Mouse (Mus musculus) midbrain, embryonic 15.5 days (tissue): Measurements from ENCODE around the gene Cwc22. TPM values are rescaled to one million over a fixed set of nuclear protein-coding genes. Genes with fewer than 3 reads are reported as not detected.

ENCODE experiments used
- ATAC-seq: fragments of 200-750 bp; cut with Nextera tagmentation; replicated peaks from 2 replicates; pipeline ENCODE4 v1.8.0; 2017; ENCODE audit warnings: moderate TSS enrichment
- H3K27ac ChIP-seq: fragments of 300-500 bp; sonication (generic); 2 replicates; pipeline ENCODE4 v1.5.1; 2015; ENCODE audit warnings: mild to moderate bottlenecking, inconsistent platforms
- H3K27me3 ChIP-seq: fragments of 300-500 bp; sonication (generic); replicated peaks from 2 replicates; pipeline ENCODE4 v1.6.1; 2015; ENCODE audit warnings: inconsistent platforms
- H3K36me3 ChIP-seq: fragments of 300-500 bp; sonication (generic); replicated peaks from 2 replicates; pipeline ENCODE4 v1.6.1; 2015; ENCODE audit warnings: inconsistent platforms
- H3K4me1 ChIP-seq: fragments of 300-500 bp; sonication (generic); 2 replicates; pipeline ENCODE4 v1.6.1; 2015; ENCODE audit warnings: inconsistent platforms
- H3K4me2 ChIP-seq: fragments of 300-500 bp; sonication (generic); 2 replicates; pipeline ENCODE4 v1.6.1; 2015; ENCODE audit warnings: inconsistent platforms, mild to moderate bottlenecking, moderate library complexity
- H3K4me3 ChIP-seq: fragments of 300-500 bp; sonication (generic); 2 replicates; pipeline ENCODE4 v1.5.1; 2015; ENCODE audit warnings: mild to moderate bottlenecking, inconsistent platforms
- H3K9ac ChIP-seq: fragments of 300-500 bp; sonication (generic); 2 replicates; pipeline ENCODE4 v1.6.1; 2015; ENCODE audit warnings: mild to moderate bottlenecking, inconsistent platforms
- H3K9me3 ChIP-seq: fragments of 300-500 bp; sonication (generic); 2 replicates; pipeline ENCODE4 v1.6.1; 2016; ENCODE audit warnings: inconsistent platforms
- WGBS: fragments of 180-500 bp; shearing (Covaris S2); methylation state at CpG from one replicate; pipeline ENCODE4 v1.1.7; 2015; ENCODE audit warnings: mixed read lengths; 5-methylcytosine and 5-hydroxymethylcytosine counted together
- polyA plus RNA-seq: library from polyadenylated mRNA; unstranded; fragments of >200 nt; fragmentation: Nextera tagmentation; extraction: Ambion mirVana; gene quantifications from 2 replicates; pipeline ENCODE4 v1.2.1, GENCODE M21; 2015

The Cwc22 gene
- polyA plus RNA-seq, 1 experiment from 2014 or later = 22.9 TPM

GRCm38 (mm10) chr2:77918006-77918405 is 28.2 kb downstream of the Cwc22 start:
- Histone ChIP-seq H3K4me3 (no peak overlapping the region), H3K9ac (no peak overlapping the region), H3K27me3 (no peaks in the 10 kb centered on the region), H3K27ac (no peak overlapping the region), H3K4me2 (no peak overlapping the region), H3K4me1 (no peaks in the 10 kb centered on the region), H3K36me3 (peaks cover 27% of the 10 kb centered on the region), H3K9me3 (no peaks in the 10 kb centered on the region)
- WGBS = 92% methylated on average over 2 of the region's 2 CpGs
- no peak for ATAC-seq

- peaks cover 27% of the 10 kb centered on the region for H3K36me3 ChIP-seq
- H3K27ac ChIP-seq = no peak overlapping the region
- no peaks in the 10 kb centered on the region for H3K9me3 ChIP-seq
- no peak overlapping the region for H3K4me3 ChIP-seq
- no peaks in the 10 kb centered on the region for H3K4me1 ChIP-seq
- H3K9ac ChIP-seq = no peak overlapping the region
- H3K4me2 ChIP-seq = no peak overlapping the region
- WGBS = 98% methylated on average over 3 of the region's 3 CpGs
- no peak for ATAC-seq
- no peaks in the 10 kb centered on the region for H3K27me3 ChIP-seq
These were observed 28.8 kb downstream of the Cwc22 start for GRCm38 (mm10) chr2:77917360-77917734.

GRCm38 (mm10) chr2:77916586-77917359 is 29.4 kb downstream of the Cwc22 start:
- no peak overlapping the region for H3K4me3 ChIP-seq
- H3K4me1 ChIP-seq = no peaks in the 10 kb centered on the region
- peaks cover 27% of the 10 kb centered on the region for H3K36me3 ChIP-seq
- H3K27me3 ChIP-seq = no peaks in the 10 kb centered on the region
- H3K9me3 ChIP-seq = no peaks in the 10 kb centered on the region
- 86% methylated on average over 8 of the region's 8 CpGs for WGBS
- H3K9ac ChIP-seq = no peak overlapping the region
- no peak for ATAC-seq
- no peak overlapping the region for H3K27ac ChIP-seq
- H3K4me2 ChIP-seq = no peak overlapping the region

- Histone ChIP-seq H3K4me3 (no peak overlapping the region), H3K27me3 (no peaks in the 10 kb centered on the region), H3K9ac (no peak overlapping the region), H3K36me3 (peaks cover 27% of the 10 kb centered on the region), H3K4me2 (no peak overlapping the region), H3K27ac (no peak overlapping the region), H3K9me3 (no peaks in the 10 kb centered on the region), H3K4me1 (no peaks in the 10 kb centered on the region)
- 93% methylated on average over 8 of the region's 8 CpGs for WGBS
- ATAC-seq = no peak
These were observed 31.0 kb downstream of the Cwc22 start for GRCm38 (mm10) chr2:77915187-77915586.

- H3K9ac ChIP-seq = no peak overlapping the region
- WGBS = 79% methylated on average over 2 of the region's 2 CpGs
- H3K9me3 ChIP-seq = no peaks in the 10 kb centered on the region
- no peaks in the 10 kb centered on the region for H3K4me1 ChIP-seq
- no peak overlapping the region for H3K27ac ChIP-seq
- peaks cover 21% of the 10 kb centered on the region for H3K36me3 ChIP-seq
- H3K4me2 ChIP-seq = no peak overlapping the region
- no peak for ATAC-seq
- H3K27me3 ChIP-seq = no peaks in the 10 kb centered on the region
- no peak overlapping the region for H3K4me3 ChIP-seq
These were observed 32.5 kb downstream of the Cwc22 start for GRCm38 (mm10) chr2:77913628-77914027.

- H3K4me3 ChIP-seq = no peak overlapping the region
- WGBS = 94% methylated on average over 4 of the region's 4 CpGs
- no peaks in the 10 kb centered on the region for H3K27me3 ChIP-seq
- H3K27ac ChIP-seq = no peak overlapping the region
- no peak overlapping the region for H3K9ac ChIP-seq
- ATAC-seq = no peak
- no peaks in the 10 kb centered on the region for H3K4me1 ChIP-seq
- peaks cover 20% of the 10 kb centered on the region for H3K36me3 ChIP-seq
- no peak overlapping the region for H3K4me2 ChIP-seq
- H3K9me3 ChIP-seq = no peaks in the 10 kb centered on the region
These were observed 34.0 kb downstream of the Cwc22 start for GRCm38 (mm10) chr2:77912197-77912596.

GRCm38 (mm10) chr2:77911452-77911851 is 34.7 kb downstream of the Cwc22 start:
- Histone ChIP-seq H3K4me1 (no peaks in the 10 kb centered on the region), H3K9ac (no peak overlapping the region), H3K27ac (no peak overlapping the region), H3K27me3 (no peaks in the 10 kb centered on the region), H3K4me3 (no peak overlapping the region), H3K36me3 (peaks cover 15% of the 10 kb centered on the region), H3K4me2 (no peak overlapping the region), H3K9me3 (no peaks in the 10 kb centered on the region)
- WGBS = 84% methylated on average over 2 of the region's 2 CpGs
- no peak for ATAC-seq

- Histone ChIP-seq H3K36me3 (peaks cover 21% of the 10 kb centered on the region), H3K9me3 (no peaks in the 10 kb centered on the region), H3K4me1 (no peaks in the 10 kb centered on the region), H3K4me3 (no peak overlapping the region), H3K4me2 (no peak overlapping the region), H3K27ac (no peak overlapping the region), H3K9ac (no peak overlapping the region), H3K27me3 (no peaks in the 10 kb centered on the region)
- no peak for ATAC-seq
- WGBS = 82% methylated on average over 3 of the region's 3 CpGs
These were observed 36.0 kb downstream of the Cwc22 start for GRCm38 (mm10) chr2:77910216-77910615.

- H3K27me3 ChIP-seq = no peaks in the 10 kb centered on the region
- no peak overlapping the region for H3K4me2 ChIP-seq
- no peak overlapping the region for H3K9ac ChIP-seq
- H3K4me3 ChIP-seq = no peak overlapping the region
- 96% methylated on average over 3 of the region's 3 CpGs for WGBS
- peaks cover 29% of the 10 kb centered on the region; the same call in 1 of the 2 replicates for H3K36me3 ChIP-seq
- H3K4me1 ChIP-seq = no peaks in the 10 kb centered on the region
- H3K9me3 ChIP-seq = no peaks in the 10 kb centered on the region
- no peak overlapping the region for H3K27ac ChIP-seq
- no peak for ATAC-seq
These were observed 39.0 kb downstream of the Cwc22 start for GRCm38 (mm10) chr2:77907164-77907563.

- Histone ChIP-seq H3K27ac (no peak overlapping the region), H3K27me3 (no peaks in the 10 kb centered on the region), H3K4me3 (no peak overlapping the region), H3K4me1 (no peaks in the 10 kb centered on the region), H3K4me2 (no peak overlapping the region), H3K9me3 (no peaks in the 10 kb centered on the region), H3K36me3 (peaks cover 29% of the 10 kb centered on the region; the same call in 1 of the 2 replicates), H3K9ac (no peak overlapping the region)
- ATAC-seq = no peak
- 89% methylated on average over 7 of the region's 7 CpGs for WGBS
These were observed 41.2 kb downstream of the Cwc22 start for GRCm38 (mm10) chr2:77905023-77905422.

GRCm38 (mm10) chr2:77904495-77904894 is 41.7 kb downstream of the Cwc22 start:
- no peaks in the 10 kb centered on the region for H3K9me3 ChIP-seq
- no peak overlapping the region for H3K4me3 ChIP-seq
- no peaks in the 10 kb centered on the region for H3K27me3 ChIP-seq
- H3K27ac ChIP-seq = no peak overlapping the region
- H3K9ac ChIP-seq = no peak overlapping the region
- 90% methylated on average over 10 of the region's 10 CpGs for WGBS
- peaks cover 31% of the 10 kb centered on the region; the same call in 1 of the 2 replicates for H3K36me3 ChIP-seq
- ATAC-seq = no peak
- no peaks in the 10 kb centered on the region for H3K4me1 ChIP-seq
- H3K4me2 ChIP-seq = no peak overlapping the region

GRCm38 (mm10) chr2:77903979-77904378 is 42.2 kb downstream of the Cwc22 start:
- Histone ChIP-seq H3K9me3 (no peaks in the 10 kb centered on the region), H3K36me3 (peaks cover 35% of the 10 kb centered on the region; the same call in 1 of the 2 replicates)

GRCm38 (mm10) chr2:77903098-77903497 is 43.1 kb downstream of the Cwc22 start:
- H3K9ac ChIP-seq = no peak overlapping the region
- H3K4me1 ChIP-seq = no peaks in the 10 kb centered on the region
- 88% methylated on average over 3 of the region's 3 CpGs for WGBS
- H3K27ac ChIP-seq = no peak overlapping the region
- no peak for ATAC-seq
- no peak overlapping the region for H3K4me2 ChIP-seq
- H3K4me3 ChIP-seq = no peak overlapping the region
- H3K9me3 ChIP-seq = no peaks in the 10 kb centered on the region
- H3K36me3 ChIP-seq = peaks cover 40% of the 10 kb centered on the region; the same call in 1 of the 2 replicates
- no peaks in the 10 kb centered on the region for H3K27me3 ChIP-seq

More at GRCm38 (mm10) chr2:77903979-77904378, 42.2 kb downstream of the Cwc22 start:
- Histone ChIP-seq H3K4me3 (no peak overlapping the region), H3K4me2 (no peak overlapping the region), H3K9ac (no peak overlapping the region), H3K27ac (no peak overlapping the region), H3K4me1 (no peaks in the 10 kb centered on the region), H3K27me3 (no peaks in the 10 kb centered on the region)
- 96% methylated on average over 9 of the region's 9 CpGs for WGBS
- no peak for ATAC-seq
